Mouse (Mus musculus) forebrain, embryonic 16.5 days (tissue): ENCODE data around the gene Rplp0. TPM values are rescaled to one million over a fixed set of nuclear protein-coding genes. Genes with fewer than 3 reads are reported as not detected.

Experiments
- ATAC-seq: fragments of 200-750 bp; cut with Nextera tagmentation; 2 replicates; pipeline ENCODE4 v1.8.0; 2017; ENCODE audit warnings: mild to moderate bottlenecking, moderate library complexity
- H3K27ac ChIP-seq: fragments of 300-500 bp; sonication (generic); 2 replicates; pipeline ENCODE4 v1.5.1; 2014; ENCODE audit warnings: low read length, control low read depth
- H3K27me3 ChIP-seq: fragments of 300-500 bp; sonication (generic); replicated peaks from 2 replicates; pipeline ENCODE4 v1.6.1; 2014; ENCODE audit warnings: low read length; ENCODE audit not compliant: control insufficient read depth, insufficient read depth
- H3K36me3 ChIP-seq: fragments of 300-500 bp; sonication (generic); 2 replicates; pipeline ENCODE4 v1.6.1; 2014; ENCODE audit not compliant: control insufficient read depth, insufficient read depth
- H3K4me1 ChIP-seq: fragments of 300-500 bp; sonication (generic); replicated peaks from 2 replicates; pipeline ENCODE4 v1.6.1; 2014; ENCODE audit warnings: low read length; ENCODE audit not compliant: control insufficient read depth, insufficient read depth
- H3K4me2 ChIP-seq: fragments of 300-500 bp; sonication (generic); 2 replicates; pipeline ENCODE4 v1.6.1; 2014; ENCODE audit warnings: mild to moderate bottlenecking, low read length, control low read depth
- H3K4me3 ChIP-seq: fragments of 300-500 bp; sonication (generic); replicated peaks from 2 replicates; pipeline ENCODE4 v1.5.1; 2014; ENCODE audit warnings: mild to moderate bottlenecking, low read length, control low read depth
- H3K9ac ChIP-seq: fragments of 300-500 bp; sonication (generic); replicated peaks from 2 replicates; pipeline ENCODE4 v1.6.1; 2014; ENCODE audit warnings: low read depth, low read length, control low read depth
- H3K9me3 ChIP-seq: fragments of 300-500 bp; sonication (generic); 2 replicates; pipeline ENCODE4 v1.6.1; 2016; ENCODE audit warnings: low read length; ENCODE audit not compliant: control insufficient read depth
- whole genome bisulfite sequencing: fragments of 180-500 bp; shearing (Covaris S2); extraction: QIAGEN DNeasy Blood & Tissue Kit; methylation state at CpG from one replicate; pipeline ENCODE4 v1.1.7; 2014; 5-methylcytosine and 5-hydroxymethylcytosine counted together
- polyA plus RNA-seq: library from polyadenylated mRNA; unstranded; fragments of >200 nt; fragmentation: Nextera tagmentation; extraction: Ambion mirVana; gene quantifications from 2 replicates; pipeline ENCODE4 v1.2.1, GENCODE M21; 2015

Gene Rplp0
- 944 and 986 TPM in 2 replicates for polyA plus RNA-seq

GRCm38 (mm10) chr5:115559237-115560101 is at the start of gene Rplp0:
Rplp0 (plus strand) TSS chr5:115559467.
- H3K36me3 ChIP-seq, result peaks cover 20% of the 10 kb centered on the region
- WGBS, result under 1% methylated on average over 78 of the region's 78 CpGs
- H3K27me3 ChIP-seq, result no peaks in the 10 kb centered on the region
- ATAC-seq, result peak; percentile 99
- peaks cover 14% of the 10 kb centered on the region for H3K4me1 ChIP-seq
- H3K9me3 ChIP-seq, result no peaks in the 10 kb centered on the region
- peak within 1 kb of the TSS; percentile 81 for H3K4me3 ChIP-seq
- peak within 1 kb of the TSS; percentile 76 for H3K27ac ChIP-seq
- H3K9ac ChIP-seq, result peak within 1 kb of the TSS; percentile 93
- peak within 1 kb of the TSS; percentile 72 for H3K4me2 ChIP-seq

GRCm38 (mm10) chr5:115509790-115510689 is 49.2 kb upstream of the Rplp0 start:
- 55% methylated on average over 15 of the region's 15 CpGs for WGBS
- no peaks in the 10 kb centered on the region for H3K36me3 ChIP-seq
- H3K27me3 ChIP-seq, result no peaks in the 10 kb centered on the region
- H3K4me2 ChIP-seq, result no peak overlapping the region
- peaks cover 38% of the 10 kb centered on the region for H3K4me1 ChIP-seq
- peak overlapping the region; percentile 3; the same call in 1 of the 2 replicates for H3K27ac ChIP-seq
- H3K4me3 ChIP-seq, result no peak overlapping the region
- no peaks in the 10 kb centered on the region for H3K9me3 ChIP-seq
- no peak for ATAC-seq
- no peak overlapping the region; the same call in 1 of the 2 replicates for H3K9ac ChIP-seq

DNA sequence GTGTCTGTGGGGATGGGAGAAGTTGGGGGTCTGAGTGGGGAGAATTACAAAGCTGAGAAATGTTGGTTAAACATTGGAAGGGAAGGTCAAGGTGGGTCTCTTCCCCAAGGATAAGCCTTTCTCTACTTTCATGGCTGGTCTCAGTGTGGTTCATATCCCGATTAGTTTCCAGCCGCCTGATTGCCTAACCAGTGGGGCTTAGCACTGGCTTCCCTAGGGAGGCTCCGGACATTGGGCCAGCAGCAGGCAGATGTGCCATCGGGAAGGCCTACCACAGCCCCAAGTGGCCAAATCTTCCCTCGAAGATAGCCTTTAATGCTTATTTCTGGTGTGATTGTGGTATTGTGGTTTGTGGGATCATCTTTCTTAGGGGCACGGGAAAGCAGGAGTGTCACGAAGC is 46.9 kb upstream of the Rplp0 start:
- 93% methylated on average over 7 of the region's 7 CpGs for WGBS
- Histone ChIP-seq H3K4me1 (peaks cover 38% of the 10 kb centered on the region), H3K9ac (no peak overlapping the region), H3K4me3 (no peak overlapping the region), H3K27ac (no peak overlapping the region), H3K4me2 (no peak overlapping the region), H3K27me3 (no peaks in the 10 kb centered on the region), H3K9me3 (no peaks in the 10 kb centered on the region), H3K36me3 (no peaks in the 10 kb centered on the region)
- ATAC-seq, result no peak

DNA sequence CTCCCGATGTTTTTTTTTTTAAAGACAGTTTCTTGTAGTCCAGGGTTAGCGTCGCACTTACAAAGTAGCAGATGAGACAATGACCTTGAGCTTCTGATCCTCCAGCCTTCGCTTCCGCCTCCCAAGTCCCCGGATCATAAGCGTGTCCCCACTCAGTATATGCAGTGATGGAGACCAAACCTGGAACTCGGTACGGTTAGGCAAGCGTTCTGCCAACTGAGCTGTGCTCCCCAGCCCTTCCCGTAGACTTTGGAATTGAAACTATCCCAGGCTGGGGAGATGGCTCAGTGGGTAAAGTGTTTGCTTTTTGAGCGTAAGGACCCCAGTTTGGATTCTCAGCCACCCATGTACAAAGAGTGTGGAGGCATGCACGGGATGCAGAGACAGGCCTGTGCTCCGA is 46.0 kb upstream of the Rplp0 start:
- WGBS, result 97% methylated on average over 14 of the region's 14 CpGs
- H3K4me3 ChIP-seq, result no peak overlapping the region
- no peaks in the 10 kb centered on the region for H3K27me3 ChIP-seq
- no peak overlapping the region for H3K4me2 ChIP-seq
- no peak overlapping the region for H3K9ac ChIP-seq
- no peaks in the 10 kb centered on the region for H3K36me3 ChIP-seq
- no peaks in the 10 kb centered on the region for H3K9me3 ChIP-seq
- H3K27ac ChIP-seq, result no peak overlapping the region
- peaks cover 29% of the 10 kb centered on the region for H3K4me1 ChIP-seq
- ATAC-seq, result no peak

DNA sequence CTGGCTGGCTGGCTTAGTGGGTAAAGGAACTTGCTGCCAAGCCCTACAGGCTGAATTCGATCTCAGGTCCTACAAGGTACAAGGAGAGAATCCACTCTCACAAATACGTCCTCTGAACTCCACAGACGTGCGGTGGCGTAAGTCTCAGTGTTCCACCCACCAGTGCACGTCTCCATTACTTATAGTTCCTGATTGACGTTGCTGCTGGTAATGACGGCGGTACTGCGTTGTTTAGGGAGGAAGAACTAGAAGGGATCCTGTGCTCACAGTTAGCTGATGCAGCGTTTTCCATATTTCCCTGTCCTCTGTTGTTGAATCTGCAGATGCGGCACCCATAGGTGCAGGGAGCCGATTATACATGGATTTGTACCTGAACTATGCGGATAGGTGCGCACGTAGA is 45.5 kb upstream of the Rplp0 start:
- H3K4me3 ChIP-seq, result no peak overlapping the region
- 95% methylated on average over 16 of the region's 16 CpGs for WGBS

GRCm38 (mm10) chr5:115514346-115514745 is 44.9 kb upstream of the Rplp0 start:
- H3K9ac ChIP-seq, result no peak overlapping the region
- H3K4me1 ChIP-seq, result peaks cover 18% of the 10 kb centered on the region
- no peak overlapping the region for H3K4me3 ChIP-seq
- H3K4me2 ChIP-seq, result no peak overlapping the region
- WGBS, result 84% methylated on average over 6 of the region's 6 CpGs
- no peaks in the 10 kb centered on the region for H3K9me3 ChIP-seq
- no peak for ATAC-seq
- H3K27me3 ChIP-seq, result no peaks in the 10 kb centered on the region
- no peaks in the 10 kb centered on the region for H3K36me3 ChIP-seq
- no peak overlapping the region for H3K27ac ChIP-seq

More for the DNA sequence above, 45.5 kb upstream of the Rplp0 start:
- no peak overlapping the region for H3K27ac ChIP-seq
- H3K9me3 ChIP-seq, result no peaks in the 10 kb centered on the region
- H3K9ac ChIP-seq, result no peak overlapping the region
- no peaks in the 10 kb centered on the region for H3K27me3 ChIP-seq
- no peaks in the 10 kb centered on the region for H3K36me3 ChIP-seq
- no peak for ATAC-seq
- H3K4me1 ChIP-seq, result peaks cover 24% of the 10 kb centered on the region
- no peak overlapping the region for H3K4me2 ChIP-seq

- no peak overlapping the region for H3K9ac ChIP-seq
- peak overlapping the region; percentile 50 for H3K27ac ChIP-seq
- H3K4me2 ChIP-seq, result no peak overlapping the region
- WGBS, result 53% methylated on average over 20 of the region's 20 CpGs
- ATAC-seq, result no peak
- no peak overlapping the region for H3K4me3 ChIP-seq
- H3K9me3 ChIP-seq, result no peaks in the 10 kb centered on the region
- H3K27me3 ChIP-seq, result no peaks in the 10 kb centered on the region
- peaks cover 11% of the 10 kb centered on the region for H3K4me1 ChIP-seq
- no peaks in the 10 kb centered on the region for H3K36me3 ChIP-seq
Observed at GRCm38 (mm10) chr5:115514896-115515587, 44.2 kb upstream of the Rplp0 start.

DNA sequence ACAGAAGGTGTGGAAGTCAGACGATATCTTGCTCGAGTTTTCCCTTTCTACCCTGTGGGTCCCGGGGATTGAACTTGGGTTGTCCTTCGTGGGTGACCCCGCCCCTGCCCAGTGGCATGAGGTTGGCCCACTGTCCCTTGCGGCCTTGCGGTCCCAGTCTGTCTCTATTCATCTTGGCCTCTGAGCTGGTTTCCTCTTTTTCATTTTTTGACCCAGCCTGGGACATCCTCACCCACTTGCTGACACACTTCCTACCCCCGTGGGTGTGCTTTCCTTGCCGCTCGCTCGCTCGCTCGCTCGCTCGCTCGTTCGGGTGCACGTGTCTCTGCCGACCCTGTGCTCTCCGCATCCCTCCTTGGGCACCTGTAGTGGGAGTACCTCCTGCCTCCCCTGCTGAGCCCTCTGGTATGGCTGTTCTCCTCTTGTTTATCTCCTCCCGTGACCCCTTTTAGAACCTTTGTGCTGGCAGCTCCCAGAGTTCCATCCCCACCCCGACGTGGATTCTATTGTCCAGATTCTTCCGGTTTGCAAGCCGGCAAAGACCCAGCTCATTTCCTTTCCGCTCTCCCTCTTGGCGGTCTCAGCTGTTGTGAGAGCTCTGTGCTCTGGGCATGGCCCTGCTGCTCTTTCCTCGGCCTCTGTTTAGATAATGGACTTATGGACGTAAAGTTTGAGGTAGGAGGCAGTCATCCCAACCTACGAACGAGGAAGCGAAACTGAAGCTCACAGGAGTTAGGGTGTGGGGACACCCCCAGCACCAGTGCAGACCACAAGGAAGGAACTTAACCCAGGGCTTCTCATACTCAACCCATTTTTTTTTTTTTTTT is 43.0 kb upstream of the Rplp0 start:
- no peak overlapping the region for H3K9ac ChIP-seq
- WGBS, result 79% methylated on average over 32 of the region's 32 CpGs
- no peak overlapping the region for H3K27ac ChIP-seq
- H3K36me3 ChIP-seq, result no peaks in the 10 kb centered on the region
- H3K9me3 ChIP-seq, result no peaks in the 10 kb centered on the region
- no peaks in the 10 kb centered on the region for H3K27me3 ChIP-seq
- H3K4me1 ChIP-seq, result peaks cover 10% of the 10 kb centered on the region
- no peak for ATAC-seq
- H3K4me3 ChIP-seq, result no peak overlapping the region
- H3K4me2 ChIP-seq, result no peak overlapping the region
